Mouse (Mus musculus) MEL (cell line): ENCODE data around the gene Vps37b. TPM values are rescaled to one million over a fixed set of nuclear protein-coding genes. Genes with fewer than 3 reads are reported as not detected.

ENCODE experiments used
- DNase-seq: peaks from one replicate; pipeline ENCODE4 v3.0.0; 2011; ENCODE audit warnings: low read depth, low spot score
- H3K27ac ChIP-seq: 2 replicates; pipeline ENCODE4 v1.5.1; 2012; ENCODE audit warnings: low read depth, mild to moderate bottlenecking, control low read depth, low read length, moderate library complexity; ENCODE audit not compliant: control insufficient read depth
- H3K27me3 ChIP-seq, 2 experiments: fragments of 150-350 bp in 1 of 2; sonication (generic) in 1 of 2; 2 replicates each; pipeline ENCODE4 v1.6.1; 2012; ENCODE audit warnings: low read length in 2 of 2, mild to moderate bottlenecking in 2 of 2, improper control_type of control experiment in 1 of 2, moderate library complexity in 1 of 2; ENCODE audit not compliant: insufficient read depth in 2 of 2, control insufficient read depth in 1 of 2
- H3K36me3 ChIP-seq, 2 experiments: 2 replicates each; pipeline ENCODE4 v1.6.1; 2012 to 2014; ENCODE audit warnings: low read length in 2 of 2, improper control_type of control experiment in 1 of 2, inconsistent platforms in 1 of 2, mild to moderate bottlenecking in 1 of 2; ENCODE audit not compliant: insufficient read depth in 2 of 2, control insufficient read depth in 1 of 2
- H3K4me1 ChIP-seq, 2 experiments: fragments of 150-350 bp in 1 of 2; sonication (generic) in 1 of 2; 2 replicates each; pipeline ENCODE4 v1.6.1; 2012; ENCODE audit warnings: low read length in 2 of 2, improper control_type of control experiment in 1 of 2, mild to moderate bottlenecking in 1 of 2; ENCODE audit not compliant: insufficient read depth in 2 of 2, control insufficient read depth in 1 of 2
- H3K4me3 ChIP-seq, 2 experiments: fragments of 150-350 bp in 1 of 2; sonication (generic) in 1 of 2; 2 replicates each; pipeline ENCODE4 v1.5.1; 2012; ENCODE audit warnings: low read depth in 2 of 2, low read length in 2 of 2, mild to moderate bottlenecking in 2 of 2, moderate library complexity in 2 of 2, control low read depth in 1 of 2, improper control_type of control experiment in 1 of 2; ENCODE audit not compliant: control insufficient read depth in 1 of 2, insufficient read depth in 1 of 2
- H3K79me2 ChIP-seq: 2 replicates; pipeline ENCODE4 v1.6.1; 2012; ENCODE audit warnings: mild to moderate bottlenecking, low read length, moderate library complexity; ENCODE audit not compliant: control insufficient read depth, poor library complexity, insufficient read depth
- H3K9ac ChIP-seq: 2 replicates; pipeline ENCODE4 v1.6.1; 2012; ENCODE audit warnings: low read depth, mild to moderate bottlenecking, control low read depth, low read length, moderate library complexity; ENCODE audit not compliant: control insufficient read depth, poor library complexity, severe bottlenecking
- H3K9me3 ChIP-seq: fragments of 150-350 bp; sonication (generic); replicated peaks from 2 replicates; pipeline ENCODE4 v1.6.1; 2012; ENCODE audit warnings: mild to moderate bottlenecking, low read length, improper control_type of control experiment, moderate library complexity; ENCODE audit not compliant: insufficient read depth
- CTCF ChIP-seq, 3 experiments: IDR thresholded peaks in 2 of 3; conservative IDR thresholded peaks in 1 of 3; 2 replicates each; pipeline ENCODE4 v1.5.1; 2011 to 2012; ENCODE audit warnings: low read length in 3 of 3, low read depth in 2 of 3, mild to moderate bottlenecking in 2 of 3, improper control_type of control experiment in 1 of 3, inconsistent platforms in 1 of 3, mixed read lengths in 1 of 3, moderate library complexity in 1 of 3; ENCODE audit not compliant: control insufficient read depth in 1 of 3, insufficient read depth in 1 of 3, poor library complexity in 1 of 3, severe bottlenecking in 1 of 3
- E2F4 ChIP-seq: IDR thresholded peaks from 2 replicates; pipeline ENCODE4 v1.6.1; 2011; ENCODE audit warnings: low read depth, low read length, improper control_type of control experiment, borderline replicate concordance
- ELF1 ChIP-seq: IDR thresholded peaks from 2 replicates; pipeline ENCODE4 v1.6.1; 2014; ENCODE audit warnings: low read depth, mild to moderate bottlenecking, inconsistent platforms, low read length, improper control_type of control experiment, moderate library complexity
- EP300 ChIP-seq, 2 experiments: IDR thresholded peaks; 2 replicates each; pipeline ENCODE4 v1.6.1; 2011; ENCODE audit warnings: improper control_type of control experiment in 2 of 2, low read length in 2 of 2, low read depth in 1 of 2, mild to moderate bottlenecking in 1 of 2
- ETS1 ChIP-seq: IDR thresholded peaks from 2 replicates; pipeline ENCODE4 v1.6.1; 2012; ENCODE audit warnings: low read depth, mild to moderate bottlenecking, inconsistent platforms, low read length, improper control_type of control experiment, moderate library complexity
- MAX ChIP-seq: IDR thresholded peaks from 2 replicates; pipeline ENCODE4 v1.6.1; 2011; ENCODE audit warnings: low read length, improper control_type of control experiment
- MXI1 ChIP-seq: IDR thresholded peaks from 2 replicates; pipeline ENCODE4 v1.6.1; 2011; ENCODE audit warnings: mild to moderate bottlenecking, low read depth, low read length, improper control_type of control experiment
- MYB ChIP-seq: IDR thresholded peaks from 2 replicates; pipeline ENCODE4 v1.6.1; 2011; ENCODE audit warnings: mild to moderate bottlenecking, low read depth, low read length, improper control_type of control experiment
- MYC ChIP-seq: IDR thresholded peaks from 2 replicates; pipeline ENCODE4 v1.6.1; 2011; ENCODE audit warnings: low read depth, mild to moderate bottlenecking, low read length, improper control_type of control experiment, moderate library complexity
- POLR2AphosphoS5 ChIP-seq: IDR thresholded peaks from 2 replicates; pipeline ENCODE4 v1.6.1; 2012; ENCODE audit warnings: low read depth, borderline replicate concordance, mild to moderate bottlenecking, inconsistent platforms, low read length, moderate library complexity, mixed read lengths
- RAD21 ChIP-seq: IDR thresholded peaks from 2 replicates; pipeline ENCODE4 v1.6.1; 2011; ENCODE audit warnings: mild to moderate bottlenecking, low read depth, low read length, improper control_type of control experiment
- TCF12 ChIP-seq: IDR thresholded peaks from 2 replicates; pipeline ENCODE4 v1.6.1; 2014; ENCODE audit warnings: low read depth, mild to moderate bottlenecking, inconsistent platforms, low read length, improper control_type of control experiment, moderate library complexity
- UBTF ChIP-seq: IDR thresholded peaks from 2 replicates; pipeline ENCODE4 v1.6.1; 2012; ENCODE audit warnings: low read depth, mild to moderate bottlenecking, inconsistent platforms, low read length, improper control_type of control experiment, moderate library complexity, borderline replicate concordance; ENCODE audit not compliant: insufficient read depth
- USF2 ChIP-seq, 2 experiments: IDR thresholded peaks; 2 replicates each; pipeline ENCODE4 v1.6.1; 2011 to 2012; ENCODE audit warnings: improper control_type of control experiment in 2 of 2, low read length in 2 of 2, borderline replicate concordance in 1 of 2, inconsistent platforms in 1 of 2, low read depth in 1 of 2, mild to moderate bottlenecking in 1 of 2; ENCODE audit not compliant: insufficient read depth in 1 of 2
- ZKSCAN1 ChIP-seq: IDR thresholded peaks from 2 replicates; pipeline ENCODE4 v1.6.1; 2012; ENCODE audit warnings: low read depth, mild to moderate bottlenecking, inconsistent platforms, low read length, improper control_type of control experiment, moderate library complexity
- ZNF384 ChIP-seq: IDR thresholded peaks from 2 replicates; pipeline ENCODE4 v1.6.1; 2012; ENCODE audit warnings: low read depth, mild to moderate bottlenecking, inconsistent platforms, low read length, improper control_type of control experiment
- polyA plus RNA-seq, 2 experiments: library from polyadenylated mRNA; stranded (reverse) in 1 of 2; unstranded in 1 of 2; fragments of >175 nt in 1 of 2; fragments of >200 nt in 1 of 2; gene quantifications; 2 replicates each; pipeline versions ENCODE4 v1.2.1 to v1.2.4; 2012; ENCODE audit warnings: low replicate concordance in 2 of 2, low read depth in 1 of 2; ENCODE audit not compliant: insufficient read length in 2 of 2, insufficient read depth in 1 of 2, missing spikeins in 1 of 2
- total RNA-seq: library from RNA; depleted of rRNA; stranded (reverse); fragments of 300-350 nt; gene quantifications from 2 replicates; pipeline ENCODE4 v1.2.3, GENCODE M21; 2012

The Vps37b gene
- total and polyA plus RNA-seq, 3 experiments, result 28.6 to 66.0 TPM; not detected in 1

- Histone ChIP-seq H3K27me3 (no peaks in the 10 kb centered on the region), H3K4me1 (peaks cover 5 to 14% of the 10 kb centered on the region in 2 experiments), H3K36me3 (peaks cover 0 to 11% of the 10 kb centered on the region in 2 experiments; a peak in 2 of 4 replicates), H3K79me2 (no peaks in the 10 kb centered on the region; the same call in 1 of the 2 replicates), H3K9me3 (no peaks in the 10 kb centered on the region), H3K4me3 (no peak overlapping the region), H3K9ac (no peak overlapping the region), H3K27ac (no peak overlapping the region)
- TF ChIP-seq EP300 (IDR thresholded peaks at IDR 0.05; ENCODE audit: low read depth in 1 of 2, low read length in 2 of 2) (no peak), MXI1 (no peak), UBTF (no peak), ZNF384 (no peak), ELF1 (no peak), TCF12 (no peak), ETS1 (no peak), E2F4 (no peak), USF2 (IDR thresholded peaks at IDR 0.05; ENCODE audit: borderline replicate concordance in 1 of 2, insufficient read depth in 1 of 2, low read depth in 1 of 2, low read length in 2 of 2) (no peak), POLR2AphosphoS5 (no peak), RAD21 (no peak), MAX (no peak), MYC (no peak), MYB (no peak), ZKSCAN1 (no peak)
- no peak for DNase-seq
Observed at GRCm38 (mm10) chr5:124077856-124078460, 45.9 kb upstream of the Vps37b start.

DNA sequence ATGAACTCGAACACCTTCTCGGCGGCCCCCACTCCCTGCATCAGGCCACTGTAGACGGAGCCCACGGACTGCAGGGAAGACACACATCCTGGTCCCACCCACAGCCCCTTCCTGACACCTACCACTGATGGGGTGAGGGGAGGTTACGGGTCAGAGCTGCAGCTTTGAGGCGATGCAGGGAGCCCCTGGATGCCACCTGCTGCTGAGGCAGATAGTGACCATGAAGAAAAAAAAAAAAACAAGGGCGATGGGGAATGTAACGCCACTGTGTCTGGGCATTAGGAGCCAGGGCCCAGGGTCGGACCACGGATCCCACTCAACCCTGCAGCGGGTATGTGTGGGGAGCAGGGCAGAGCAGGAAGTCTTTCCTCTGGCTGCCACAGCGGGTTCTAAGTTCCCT, 45.2 kb upstream of the Vps37b start:
- no peak overlapping the region for H3K9ac ChIP-seq
- H3K4me3 ChIP-seq, result no peak overlapping the region
- no peaks in the 10 kb centered on the region for H3K27me3 ChIP-seq
- H3K79me2 ChIP-seq, result no peaks in the 10 kb centered on the region; the same call in 1 of the 2 replicates
- no peak overlapping the region for H3K27ac ChIP-seq
- H3K36me3 ChIP-seq, result peaks cover 0 to 11% of the 10 kb centered on the region in 2 experiments; a peak in 2 of 4 replicates
- TF ChIP-seq CTCF (IDR thresholded peaks at IDR 0.05 in 2 of 3, conservative IDR thresholded peaks at IDR 0.05 in 1 of 3; ENCODE audit: control insufficient read depth in 1 of 3, insufficient read depth in 1 of 3, low read depth in 2 of 3, low read length in 3 of 3, poor library complexity in 1 of 3, severe bottlenecking in 1 of 3), result no peak
- no peaks in the 10 kb centered on the region for H3K9me3 ChIP-seq
- DNase-seq, result no peak
- peaks cover 5 to 14% of the 10 kb centered on the region in 2 experiments for H3K4me1 ChIP-seq
